Mouse (Mus musculus) kidney, postnatal 0 days (tissue): ENCODE data around the gene Rexo1. TPM values are rescaled to one million over a fixed set of nuclear protein-coding genes. Genes with fewer than 3 reads are reported as not detected.
"Not testable (repeated sequence)": the region's sequence is repeated elsewhere in the genome, so short reads cannot be mapped to it uniquely, and the experiment has no call there.

Experiments
- ATAC-seq: fragments of 200-750 bp; cut with Nextera tagmentation; replicated peaks from 2 replicates; pipeline ENCODE4 v1.8.0; 2017; ENCODE audit warnings: low read depth, moderate number of reproducible peaks, moderate TSS enrichment, moderate library complexity; ENCODE audit not compliant: low FRiP score
- DNase-seq: peaks from one replicate; pipeline ENCODE4 v3.0.0-alpha.2; 2016; ENCODE audit warnings: low spot score
- H3K27ac ChIP-seq: fragments of 300-500 bp; sonication (generic); 2 replicates; pipeline ENCODE4 v1.5.1; 2014; ENCODE audit warnings: mild to moderate bottlenecking
- H3K27me3 ChIP-seq: fragments of 300-500 bp; sonication (generic); 2 replicates; pipeline ENCODE4 v1.6.1; 2014; ENCODE audit warnings: low read length, mixed read lengths; ENCODE audit not compliant: insufficient read depth
- H3K36me3 ChIP-seq: fragments of 300-500 bp; sonication (generic); 2 replicates; pipeline ENCODE4 v1.6.1; 2014; ENCODE audit warnings: low read length, mixed read lengths; ENCODE audit not compliant: insufficient read depth
- H3K4me1 ChIP-seq: fragments of 300-500 bp; sonication (generic); replicated peaks from 2 replicates; pipeline ENCODE4 v1.6.1; 2014; ENCODE audit warnings: antibody characterized with exemption, low read length, mixed read lengths; ENCODE audit not compliant: insufficient read depth
- H3K4me2 ChIP-seq: fragments of 300-500 bp; sonication (generic); 2 replicates; pipeline ENCODE4 v1.6.1; 2014; ENCODE audit warnings: mild to moderate bottlenecking, low read length, moderate library complexity, mixed read lengths
- H3K4me3 ChIP-seq: fragments of 300-500 bp; sonication (generic); replicated peaks from 2 replicates; pipeline ENCODE4 v1.5.1; 2014; ENCODE audit warnings: low read depth, low read length
- H3K9ac ChIP-seq: fragments of 300-500 bp; sonication (generic); 2 replicates; pipeline ENCODE4 v1.6.1; 2014; ENCODE audit warnings: low read depth, low read length
- H3K9me3 ChIP-seq: fragments of 300-500 bp; sonication (generic); replicated peaks from 2 replicates; pipeline ENCODE4 v1.6.1; 2016; ENCODE audit warnings: low read length, inconsistent platforms, mixed read lengths
- CTCF ChIP-seq: IDR thresholded peaks from 2 replicates; pipeline ENCODE4 v1.5.1; 2016; ENCODE audit warnings: antibody characterized with exemption, low read depth, mild to moderate bottlenecking, moderate library complexity
- WGBS: fragments of 180-500 bp; shearing (Covaris S2); extraction: QIAGEN DNeasy Blood & Tissue Kit; methylation state at CpG from one replicate; pipeline ENCODE4 v1.1.7; 2014; 5-methylcytosine and 5-hydroxymethylcytosine counted together
- polyA plus RNA-seq: library from polyadenylated mRNA; unstranded; fragments of >200 nt; fragmentation: Nextera tagmentation; extraction: Ambion mirVana; gene quantifications from 2 replicates; pipeline ENCODE4 v1.2.1, GENCODE M21; 2015

Rexo1 gene
- polyA plus RNA-seq, 1 experiment from 2014 or later: 17.3 TPM

DNA sequence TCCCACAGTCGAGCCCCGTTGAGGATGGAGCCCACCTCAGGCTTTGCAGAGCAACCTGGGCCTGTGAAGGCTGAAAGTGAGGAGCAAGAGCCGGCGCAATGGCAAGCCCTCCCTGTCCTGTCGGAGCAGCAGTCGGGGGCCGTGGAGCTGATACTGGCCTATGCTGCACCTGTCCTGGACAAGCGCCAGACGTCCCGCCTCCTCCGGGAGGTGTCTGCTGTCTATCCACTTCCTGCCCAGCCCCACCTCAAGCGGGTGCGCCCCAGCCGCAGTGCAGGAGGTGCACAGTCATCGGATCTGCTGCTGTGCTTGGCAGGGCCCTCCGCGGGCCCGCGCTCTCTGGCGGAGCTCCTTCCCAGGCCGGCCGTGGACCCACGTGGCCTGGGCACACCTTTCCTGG is 44.9 kb upstream of the Rexo1 start:
- no peak for TF ChIP-seq CTCF
- no peak overlapping the region for H3K27ac ChIP-seq
- H3K27me3 ChIP-seq: no peaks in the 10 kb centered on the region
- peaks cover 30% of the 10 kb centered on the region for H3K36me3 ChIP-seq
- no peak overlapping the region for H3K9ac ChIP-seq
- H3K4me3 ChIP-seq: no peak overlapping the region
- no peak for DNase-seq
- 89% methylated on average over 22 of the region's 23 CpGs for WGBS
- peaks cover 9% of the 10 kb centered on the region; the same call in 1 of the 2 replicates for H3K4me1 ChIP-seq
- no peak for ATAC-seq
- H3K9me3 ChIP-seq: no peaks in the 10 kb centered on the region
- no peak overlapping the region for H3K4me2 ChIP-seq

DNA sequence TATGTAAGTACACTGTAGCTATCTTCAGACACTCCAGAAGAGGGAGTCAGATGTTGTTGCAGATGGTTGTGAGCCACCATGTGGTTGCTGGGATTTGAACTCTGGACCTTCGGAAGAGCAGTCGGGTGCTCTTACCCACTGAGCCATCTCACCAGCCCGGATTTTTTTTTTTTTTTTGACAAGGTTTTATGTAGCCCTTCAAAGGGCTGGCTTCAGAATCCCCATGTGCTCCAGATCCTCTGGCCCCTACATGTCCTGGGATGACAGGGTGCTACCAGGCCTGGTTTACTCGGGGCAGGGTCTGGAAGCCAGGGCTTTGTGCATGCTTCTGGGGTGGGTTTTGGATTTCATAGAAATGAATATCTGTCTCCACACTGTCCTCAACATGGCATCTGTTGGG is 44.4 kb upstream of the Rexo1 start, which contains the start of gene Gm49322:
Gm49322 (plus strand) TSS at position 301 of the 400 bp plus-strand sequence.
- H3K4me1 ChIP-seq, ATAC-seq, H3K27me3 ChIP-seq, H3K9me3 ChIP-seq, H3K4me2 ChIP-seq, H3K4me3 ChIP-seq, H3K27ac ChIP-seq, DNase-seq, H3K9ac ChIP-seq: not testable (repeated sequence)
- peaks cover 30% of the 10 kb centered on the region for H3K36me3 ChIP-seq
- 89% methylated on average over 3 of the region's 4 CpGs for WGBS

DNA sequence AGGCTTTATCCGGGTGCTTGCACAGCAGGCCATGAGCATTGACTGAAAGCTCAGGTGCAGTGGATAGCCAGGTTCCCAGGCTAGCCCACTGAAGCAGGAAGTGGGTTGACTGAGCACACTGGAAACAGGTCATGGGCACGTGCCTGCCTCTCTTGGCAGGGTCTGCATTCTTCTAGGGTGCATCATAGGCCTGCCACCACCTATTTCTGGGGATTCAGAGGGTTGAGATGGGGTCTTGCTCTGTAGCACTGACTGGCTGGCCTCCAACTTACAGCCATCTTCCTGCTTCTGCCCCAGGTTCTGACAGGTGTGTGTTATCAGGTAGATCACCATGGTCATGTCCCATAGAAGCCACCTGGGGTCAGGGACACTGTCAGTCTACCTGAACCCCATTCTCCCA is 43.6 kb upstream of the Rexo1 start:
- Histone ChIP-seq H3K4me1 (peaks cover 9% of the 10 kb centered on the region; the same call in 1 of the 2 replicates), H3K4me2 (no peak overlapping the region), H3K27me3 (no peaks in the 10 kb centered on the region), H3K27ac (no peak overlapping the region), H3K9me3 (no peaks in the 10 kb centered on the region), H3K36me3 (peaks cover 27% of the 10 kb centered on the region), H3K9ac (no peak overlapping the region), H3K4me3 (no peak overlapping the region)
- 87% methylated on average over 2 of the region's 2 CpGs for WGBS
- DNase-seq: no peak
- ATAC-seq: no peak
- no peak for TF ChIP-seq CTCF

DNA sequence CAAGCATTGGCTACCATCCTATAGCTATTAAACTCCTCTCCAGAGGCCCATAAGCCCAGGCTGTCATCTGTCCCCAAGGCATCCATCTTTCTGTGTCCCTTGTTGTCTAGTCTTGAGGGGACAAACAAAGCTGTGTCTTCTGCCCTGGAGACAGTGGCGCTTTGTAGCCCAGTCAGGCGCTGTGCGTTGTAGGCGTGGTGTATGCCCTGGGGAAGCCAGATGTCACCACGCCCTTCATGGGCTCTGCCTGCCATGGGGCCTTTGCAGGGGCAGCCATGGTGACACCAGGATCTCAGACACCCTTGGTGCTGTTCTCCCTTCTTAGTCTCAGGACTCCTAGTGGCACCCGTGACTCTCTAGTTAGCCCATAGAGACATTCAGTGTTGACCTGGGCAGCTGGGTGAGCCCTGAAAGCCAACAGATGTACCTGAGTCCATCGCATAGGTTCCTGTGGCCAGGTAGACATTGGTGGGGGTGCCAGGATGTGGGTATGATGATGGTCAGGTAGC is 42.7 kb upstream of the Rexo1 start:
- H3K9ac ChIP-seq: peak overlapping the region; percentile 61; the same call in 1 of the 2 replicates
- H3K4me3 ChIP-seq: no peak overlapping the region; the same call in 1 of the 2 replicates
- peaks cover 9% of the 10 kb centered on the region; the same call in 1 of the 2 replicates for H3K4me1 ChIP-seq
- no peaks in the 10 kb centered on the region for H3K27me3 ChIP-seq
- DNase-seq (no peak), ATAC-seq (no peak)
- WGBS: 89% methylated on average over 7 of the region's 7 CpGs
- H3K9me3 ChIP-seq: no peaks in the 10 kb centered on the region; the same call in 1 of the 2 replicates
- H3K27ac ChIP-seq: no peak overlapping the region; the same call in 1 of the 2 replicates
- peaks cover 25% of the 10 kb centered on the region for H3K36me3 ChIP-seq
- TF ChIP-seq CTCF: no peak
- peak overlapping the region; percentile 79 for H3K4me2 ChIP-seq

DNA sequence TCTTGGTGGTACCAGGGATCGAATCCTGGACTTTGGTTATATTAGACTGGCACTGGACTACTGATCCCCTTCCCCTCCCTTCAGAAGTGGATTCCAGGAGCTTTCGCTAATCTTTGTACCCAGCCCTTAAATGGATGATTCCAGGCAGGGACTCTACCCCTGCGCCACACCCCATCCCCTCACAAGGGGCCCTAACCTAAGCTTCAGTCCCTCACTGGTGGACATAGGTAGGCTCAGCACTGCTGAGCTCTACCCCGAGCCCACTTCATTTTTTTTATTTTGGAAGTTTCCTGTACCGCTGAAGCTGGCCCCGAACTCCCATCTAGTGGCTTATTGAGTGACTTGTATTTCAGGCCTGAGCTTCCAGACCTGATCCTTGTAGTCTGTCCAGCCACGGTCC is 42.0 kb upstream of the Rexo1 start:
- 24% methylated on average over 7 of the region's 7 CpGs for WGBS
- Histone ChIP-seq H3K4me2 (peak overlapping the region; percentile 79), H3K27ac (peak overlapping the region; percentile 80), H3K4me3 (peak overlapping the region; percentile 71), H3K9ac (peak overlapping the region; percentile 61), H3K9me3 (no peaks in the 10 kb centered on the region; the same call in 1 of the 2 replicates), H3K36me3 (peaks cover 21% of the 10 kb centered on the region; the same call in 1 of the 2 replicates), H3K4me1 (peaks cover 9% of the 10 kb centered on the region; the same call in 1 of the 2 replicates), H3K27me3 (no peaks in the 10 kb centered on the region)
- no peak for TF ChIP-seq CTCF
- DNase-seq (no peak), ATAC-seq (no peak)

DNA sequence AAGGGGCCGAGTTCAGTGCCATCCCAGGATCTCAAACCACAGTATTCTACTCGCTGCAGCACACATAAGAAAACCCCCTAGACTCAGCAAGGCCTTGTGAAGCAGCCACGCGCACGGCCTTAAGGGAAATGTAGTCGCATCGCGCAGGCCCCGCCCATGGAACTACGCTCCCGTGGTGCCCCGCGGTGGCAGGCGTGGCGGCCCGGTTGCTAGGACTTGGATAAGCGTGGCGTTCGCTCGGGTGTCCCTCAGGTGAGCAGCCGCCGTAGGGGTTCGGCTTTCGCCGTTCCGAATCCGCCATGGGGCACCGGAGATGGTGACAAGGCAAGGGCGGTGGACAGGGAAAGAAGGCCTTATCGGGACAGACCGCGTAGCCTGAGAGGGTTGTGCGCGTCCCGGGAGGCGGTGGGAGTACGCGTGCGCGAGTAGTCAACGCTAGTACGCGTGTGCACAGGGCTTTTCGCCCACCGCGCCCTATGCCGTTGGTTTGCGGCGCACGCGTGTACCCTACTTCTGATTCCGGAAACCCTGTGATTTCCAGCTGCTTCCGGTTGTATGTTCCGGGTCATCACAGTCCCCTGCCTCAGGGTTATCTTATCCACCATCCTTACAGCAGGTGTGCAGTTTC is 41.5 kb upstream of the Rexo1 start, which contains the start of the genes Scamp4 and Adat3:
Scamp4 (plus strand) TSS at position 175 of the 628 bp plus-strand sequence.
Adat3 (plus strand) TSS at position 183 of the 628 bp plus-strand sequence.
- TF ChIP-seq CTCF: no peak
- no peaks in the 10 kb centered on the region for H3K27me3 ChIP-seq
- 2% methylated on average over 53 of the region's 54 CpGs for WGBS
- DNase-seq (peak; percentile 97), ATAC-seq (peak; percentile 92)
- H3K4me1 ChIP-seq: peaks cover 9% of the 10 kb centered on the region; the same call in 1 of the 2 replicates
- no peaks in the 10 kb centered on the region; the same call in 1 of the 2 replicates for H3K9me3 ChIP-seq
- peak within 1 kb of the TSS; percentile 61 for H3K9ac ChIP-seq
- H3K4me2 ChIP-seq: peak within 1 kb of the TSS; percentile 79
- peaks cover 17% of the 10 kb centered on the region; the same call in 1 of the 2 replicates for H3K36me3 ChIP-seq
- peak within 1 kb of the TSS; percentile 71 for H3K4me3 ChIP-seq
- peak within 1 kb of the TSS; percentile 80 for H3K27ac ChIP-seq
